Mouse (Mus musculus) cortical plate, adult 2 months (tissue): ENCODE measurements around the gene Syngap1. TPM values are rescaled to one million over a fixed set of nuclear protein-coding genes. Genes with fewer than 3 reads are reported as not detected.

Experiments used
- H3K27ac ChIP-seq: fragments of 200-500 bp; 2 replicates; pipeline ENCODE4 v1.5.1; 2012; ENCODE audit warnings: low read length, control low read depth, inconsistent platforms; ENCODE audit not compliant: insufficient read depth
- H3K4me1 ChIP-seq: fragments of 200-500 bp; 2 replicates; pipeline ENCODE4 v1.6.1; 2011; ENCODE audit warnings: low read length; ENCODE audit not compliant: control insufficient read depth, insufficient read depth
- H3K4me3 ChIP-seq: fragments of 200-500 bp; 2 replicates; pipeline ENCODE4 v1.5.1; 2011; ENCODE audit warnings: mild to moderate bottlenecking, low read length, control low read depth; ENCODE audit not compliant: insufficient read depth
- CTCF ChIP-seq: fragments of 200-500 bp; IDR thresholded peaks from 2 replicates; pipeline ENCODE4 v1.5.1; 2011; ENCODE audit warnings: mild to moderate bottlenecking, control low read depth, low read length; ENCODE audit not compliant: insufficient read depth; ENCODE audit errors: extremely low read depth
- POLR2A ChIP-seq: fragments of 200-500 bp; IDR thresholded peaks from 2 replicates; pipeline ENCODE4 v1.6.1; 2011; ENCODE audit warnings: mild to moderate bottlenecking, low read length, control low read depth; ENCODE audit not compliant: insufficient read depth; ENCODE audit errors: extremely low read depth
- polyA plus RNA-seq: library from polyadenylated mRNA; depleted of rRNA; stranded (reverse); fragments of >200 nt; gene quantifications from 2 replicates; pipeline ENCODE4 v1.2.3, GENCODE M21; 2012

Syngap1 gene
- polyA plus RNA-seq, 1 experiment = 185 TPM

- peaks cover 11% of the 10 kb centered on the region; the same call in 1 of the 2 replicates for H3K4me1 ChIP-seq
- H3K27ac ChIP-seq = peak overlapping the region; percentile 95
- TF ChIP-seq POLR2A = no peak
- no peak for TF ChIP-seq CTCF
- H3K4me3 ChIP-seq = peak overlapping the region; percentile 34
Observed at GRCm38 (mm10) chr17:26945824-26946495, 4.9 kb downstream of the Syngap1 start.

GRCm38 (mm10) chr17:26946567-26946966, 5.5 kb downstream of the Syngap1 start:
- TF ChIP-seq CTCF (no peak), POLR2A (peak; percentile 29; the same call in 1 of the 2 replicates)
- Histone ChIP-seq H3K4me3 (peak overlapping the region; percentile 34), H3K27ac (peak overlapping the region; percentile 95), H3K4me1 (peaks cover 11% of the 10 kb centered on the region; the same call in 1 of the 2 replicates)

- no peak for TF ChIP-seq POLR2A
- TF ChIP-seq CTCF = no peak
- H3K4me3 ChIP-seq = peak overlapping the region; percentile 59
- H3K4me1 ChIP-seq = peaks cover 8% of the 10 kb centered on the region; the same call in 1 of the 2 replicates
- H3K27ac ChIP-seq = peak overlapping the region; percentile 95
Observed at GRCm38 (mm10) chr17:26947231-26948100, 6.4 kb downstream of the Syngap1 start.

GRCm38 (mm10) chr17:26948316-26949050, 7.4 kb downstream of the Syngap1 start:
- Histone ChIP-seq H3K4me1 (peaks cover 13% of the 10 kb centered on the region), H3K4me3 (peak overlapping the region; percentile 59), H3K27ac (peak overlapping the region; percentile 91)
- 0 out of 2 replicates have a peak, but pooled peaks have one; percentile 17 for TF ChIP-seq POLR2A
- no peak for TF ChIP-seq CTCF

- peaks cover 14% of the 10 kb centered on the region for H3K4me1 ChIP-seq
- peak overlapping the region; percentile 59 for H3K4me3 ChIP-seq
Observed at GRCm38 (mm10) chr17:26949051-26949577, 8.1 kb downstream of the Syngap1 start.

GRCm38 (mm10) chr17:26949866-26950265, 8.8 kb downstream of the Syngap1 start:
- peak; percentile 41; the same call in 1 of the 2 replicates for TF ChIP-seq POLR2A
- TF ChIP-seq CTCF = no peak
- Histone ChIP-seq H3K4me3 (peak overlapping the region; percentile 59), H3K4me1 (peaks cover 14% of the 10 kb centered on the region), H3K27ac (0 out of 2 replicates have a peak overlapping the region, but pooled peaks have one; percentile 20)

More at GRCm38 (mm10) chr17:26949051-26949577, 8.1 kb downstream of the Syngap1 start:
- TF ChIP-seq POLR2A (peak; percentile 43), CTCF (0 out of 2 replicates have a peak, but pooled peaks have one; percentile 17)
- peak overlapping the region; percentile 20; the same call in 1 of the 2 replicates for H3K27ac ChIP-seq

GRCm38 (mm10) chr17:26950560-26951288, 9.7 kb downstream of the Syngap1 start:
- Histone ChIP-seq H3K4me3 (peak overlapping the region; percentile 59), H3K4me1 (peaks cover 6% of the 10 kb centered on the region), H3K27ac (no peak overlapping the region)
- TF ChIP-seq POLR2A (no peak), CTCF (no peak)

- TF ChIP-seq CTCF = no peak
- TF ChIP-seq POLR2A = peak; percentile 50; the same call in 1 of the 2 replicates
- H3K4me3 ChIP-seq = peak overlapping the region; percentile 59
- H3K27ac ChIP-seq = no peak overlapping the region
- peaks cover 6% of the 10 kb centered on the region for H3K4me1 ChIP-seq
Observed at GRCm38 (mm10) chr17:26951406-26951805, 10.4 kb downstream of the Syngap1 start.
